Mouse (Mus musculus): ENCODE data around the gene Il1rapl1.

Il1rapl1 gene

GRCm38 (mm10) chrX:87600914-87601313, 514.5 kb downstream of the Il1rapl1 start:
- no peak for DNase-seq (ENCODE audit: low read depth)

- DNase-seq (ENCODE audit: low read depth) = no peak
Measured at GRCm38 (mm10) chrX:87507997-87508396, 607.4 kb downstream of the Il1rapl1 start.

GRCm38 (mm10) chrX:87502604-87503003, 612.8 kb downstream of the Il1rapl1 start:
- no peak for DNase-seq (ENCODE audit: low read depth)

- no peak for DNase-seq (ENCODE audit: low read depth)
Measured at GRCm38 (mm10) chrX:87483416-87483815, 632.0 kb downstream of the Il1rapl1 start.

- peak; percentile 87 for DNase-seq (ENCODE audit: low read depth)
Measured at GRCm38 (mm10) chrX:87238191-87238590, 877.3 kb downstream of the Il1rapl1 start.

- no peak for DNase-seq (ENCODE audit: low read depth)
Measured at GRCm38 (mm10) chrX:87225280-87225679, 890.2 kb downstream of the Il1rapl1 start.

- DNase-seq (ENCODE audit: low read depth) = no peak
Measured at GRCm38 (mm10) chrX:87002296-87002695, 1113.1 kb downstream of the Il1rapl1 start.

GRCm38 (mm10) chrX:86955126-86955525, 1160.3 kb downstream of the Il1rapl1 start:
- no peak for DNase-seq (ENCODE audit: low read depth)

- DNase-seq (ENCODE audit: low read depth) = no peak
Measured at GRCm38 (mm10) chrX:86954614-86955013, 1160.8 kb downstream of the Il1rapl1 start.

- DNase-seq (ENCODE audit: low read depth) = no peak
Measured at GRCm38 (mm10) chrX:86950940-86951339, 1164.5 kb downstream of the Il1rapl1 start.

- no peak for DNase-seq (ENCODE audit: low read depth)
Measured at GRCm38 (mm10) chrX:86949112-86949511, 1166.3 kb downstream of the Il1rapl1 start.

GRCm38 (mm10) chrX:86854835-86855234, 1260.6 kb downstream of the Il1rapl1 start:
- DNase-seq (ENCODE audit: low read depth) = no peak

GRCm38 (mm10) chrX:86808218-86808617, 1307.2 kb downstream of the Il1rapl1 start:
- no peak for DNase-seq (ENCODE audit: low read depth)

GRCm38 (mm10) chrX:86802725-86803124, 1312.7 kb downstream of the Il1rapl1 start:
- DNase-seq (ENCODE audit: low read depth) = no peak

GRCm38 (mm10) chrX:86728803-86729202, 1386.6 kb downstream of the Il1rapl1 start:
- no peak for DNase-seq (ENCODE audit: low read depth)

All from NIH3T3 (cell line).